Mouse (Mus musculus) CH12.LX (cell line): ENCODE data around the gene Cenpa. TPM values are rescaled to one million over a fixed set of nuclear protein-coding genes. Genes with fewer than 3 reads are reported as not detected.
A peak's percentile ranks its signal among the peaks of the same experiment; 100 is the strongest.

Experiments used
- DNase-seq: peaks from one replicate; pipeline ENCODE4 v3.0.0-alpha.2; 2013; ENCODE audit errors: extremely low read depth
- H3K27ac ChIP-seq: 2 replicates; pipeline ENCODE4 v1.5.1; 2012; ENCODE audit warnings: low read depth, mild to moderate bottlenecking, control low read depth, moderate library complexity; ENCODE audit not compliant: insufficient read depth
- H3K27me3 ChIP-seq: replicated peaks from 2 replicates; pipeline ENCODE3; 2012; ENCODE audit warnings: inconsistent platforms
- H3K36me3 ChIP-seq, 2 experiments: replicated peaks in 1 of 2; 2 replicates each; pipeline versions ENCODE3 to v1.6.1; 2012; ENCODE audit warnings: inconsistent platforms in 1 of 2, low read length in 1 of 2, mild to moderate bottlenecking in 1 of 2, mixed read lengths in 1 of 2, moderate library complexity in 1 of 2; ENCODE audit not compliant: control insufficient read depth in 1 of 2, insufficient read depth in 1 of 2
- H3K4me1 ChIP-seq, 2 experiments: 2 replicates each; pipeline ENCODE4 v1.6.1; 2012; ENCODE audit warnings: inconsistent platforms in 1 of 2, moderate library complexity in 1 of 2; ENCODE audit not compliant: insufficient read depth in 2 of 2, control insufficient read depth in 1 of 2
- H3K4me2 ChIP-seq: 2 replicates; pipeline ENCODE4 v1.6.1; 2012; ENCODE audit warnings: low read depth, mild to moderate bottlenecking, control low read depth; ENCODE audit not compliant: poor library complexity, insufficient read depth, severe bottlenecking
- H3K4me3 ChIP-seq, 3 experiments: fragments of 150-350 bp in 1 of 3; sonication (generic) in 1 of 3; replicated peaks in 1 of 3; 2 replicates each; pipeline versions ENCODE3 to v1.5.1; 2011 to 2012; ENCODE audit warnings: low read depth in 2 of 3, low read length in 2 of 3, mild to moderate bottlenecking in 2 of 3, moderate library complexity in 2 of 3, control low read depth in 1 of 3, improper control_type of control experiment in 1 of 3, inconsistent platforms in 1 of 3, mixed read lengths in 1 of 3; ENCODE audit not compliant: poor library complexity in 1 of 3
- H3K79me2 ChIP-seq: replicated peaks from 2 replicates; pipeline ENCODE4 v1.6.1; 2012; ENCODE audit warnings: mild to moderate bottlenecking, moderate library complexity; ENCODE audit not compliant: control insufficient read depth, poor library complexity, insufficient read depth, severe bottlenecking; ENCODE audit errors: extremely low read depth
- H3K9ac ChIP-seq: 2 replicates; pipeline ENCODE4 v1.6.1; 2012; ENCODE audit warnings: low read depth, mild to moderate bottlenecking, control low read depth, moderate library complexity; ENCODE audit not compliant: insufficient read depth
- H3K9me3 ChIP-seq: replicated peaks from 2 replicates; pipeline ENCODE3; 2012; ENCODE audit warnings: low read length, inconsistent platforms, mixed read lengths
- BHLHE40 ChIP-seq: IDR thresholded peaks from 2 replicates; pipeline ENCODE4 v1.6.1; 2011; ENCODE audit warnings: mild to moderate bottlenecking, low read depth, low read length, improper control_type of control experiment
- CHD1 ChIP-seq: IDR thresholded peaks from 2 replicates; pipeline ENCODE4 v1.6.1; 2012; ENCODE audit warnings: low read depth, low read length, improper control_type of control experiment, inconsistent platforms
- CTCF ChIP-seq, 2 experiments: IDR thresholded peaks in 1 of 2; conservative IDR thresholded peaks in 1 of 2; 2 replicates each; pipeline ENCODE4 v1.5.1; 2011 to 2012; ENCODE audit warnings: low read depth in 2 of 2, low read length in 2 of 2, improper control_type of control experiment in 1 of 2, inconsistent platforms in 1 of 2, mild to moderate bottlenecking in 1 of 2, moderate library complexity in 1 of 2
- E2F4 ChIP-seq: IDR thresholded peaks from 2 replicates; pipeline ENCODE4 v1.6.1; 2011; ENCODE audit warnings: low read depth, low read length, improper control_type of control experiment; ENCODE audit not compliant: insufficient replicate concordance
- ELF1 ChIP-seq: IDR thresholded peaks from 2 replicates; pipeline ENCODE4 v1.6.1; 2014; ENCODE audit warnings: low read depth, mild to moderate bottlenecking, inconsistent platforms, low read length, improper control_type of control experiment
- EP300 ChIP-seq: IDR thresholded peaks from 2 replicates; pipeline ENCODE4 v1.6.1; 2011; ENCODE audit warnings: low read length, improper control_type of control experiment
- ETS1 ChIP-seq: conservative IDR thresholded peaks from 2 replicates; pipeline ENCODE4 v1.6.1; 2012; ENCODE audit warnings: low read depth, mild to moderate bottlenecking, inconsistent platforms, low read length, improper control_type of control experiment, moderate library complexity
- GABPA ChIP-seq: IDR thresholded peaks from 2 replicates; pipeline ENCODE4 v1.6.1; 2012; ENCODE audit warnings: low read depth, low read length, improper control_type of control experiment, inconsistent platforms; ENCODE audit not compliant: insufficient replicate concordance
- HCFC1 ChIP-seq: IDR thresholded peaks from 2 replicates; pipeline ENCODE4 v1.6.1; 2012; ENCODE audit warnings: low read depth, mild to moderate bottlenecking, inconsistent platforms, low read length, improper control_type of control experiment
- KAT2A ChIP-seq: IDR thresholded peaks from 2 replicates; pipeline ENCODE4 v1.6.1; 2012; ENCODE audit warnings: low read length, improper control_type of control experiment, inconsistent platforms; ENCODE audit not compliant: insufficient replicate concordance
- MAFK ChIP-seq: IDR thresholded peaks from 2 replicates; pipeline ENCODE4 v1.6.1; 2011; ENCODE audit warnings: low read length, improper control_type of control experiment; ENCODE audit not compliant: insufficient replicate concordance
- MAX ChIP-seq: IDR thresholded peaks from 2 replicates; pipeline ENCODE4 v1.6.1; 2011; ENCODE audit warnings: low read length, improper control_type of control experiment
- MAZ ChIP-seq: IDR thresholded peaks from 2 replicates; pipeline ENCODE4 v1.6.1; 2012; ENCODE audit warnings: low read depth, mild to moderate bottlenecking, inconsistent platforms, low read length, improper control_type of control experiment, moderate library complexity
- MXI1 ChIP-seq: IDR thresholded peaks from 2 replicates; pipeline ENCODE4 v1.6.1; 2011; ENCODE audit warnings: mild to moderate bottlenecking, low read depth, low read length, improper control_type of control experiment
- POLR2A ChIP-seq: IDR thresholded peaks from 2 replicates; pipeline ENCODE4 v1.6.1; 2011; ENCODE audit warnings: low read depth, mild to moderate bottlenecking, improper control_type of control experiment, low read length
- POLR2AphosphoS2 ChIP-seq: IDR thresholded peaks from 2 replicates; pipeline ENCODE4 v1.6.1; 2011; ENCODE audit warnings: low read depth, low read length, improper control_type of control experiment
- RAD21 ChIP-seq: IDR thresholded peaks from 2 replicates; pipeline ENCODE4 v1.6.1; 2011; ENCODE audit warnings: low read depth, mild to moderate bottlenecking, low read length, improper control_type of control experiment, moderate library complexity
- RCOR1 ChIP-seq: conservative IDR thresholded peaks from 2 replicates; pipeline ENCODE4 v1.6.1; 2012; ENCODE audit warnings: low read depth, mild to moderate bottlenecking, inconsistent platforms, low read length, improper control_type of control experiment
- SIN3A ChIP-seq: IDR thresholded peaks from 2 replicates; pipeline ENCODE4 v1.6.1; 2012; ENCODE audit warnings: low read length, improper control_type of control experiment, inconsistent platforms
- SMC3 ChIP-seq: IDR thresholded peaks from 2 replicates; pipeline ENCODE4 v1.6.1; 2011; ENCODE audit warnings: low read depth, low read length, improper control_type of control experiment
- TBP ChIP-seq: conservative IDR thresholded peaks from 2 replicates; pipeline ENCODE4 v1.6.1; 2011; ENCODE audit warnings: low read depth, low read length, improper control_type of control experiment
- TCF12 ChIP-seq: IDR thresholded peaks from 2 replicates; pipeline ENCODE4 v1.6.1; 2014; ENCODE audit warnings: low read depth, mild to moderate bottlenecking, inconsistent platforms, low read length, improper control_type of control experiment
- UBTF ChIP-seq: IDR thresholded peaks from 2 replicates; pipeline ENCODE4 v1.6.1; 2012; ENCODE audit warnings: low read depth, mild to moderate bottlenecking, inconsistent platforms, low read length, improper control_type of control experiment, moderate library complexity
- USF1 ChIP-seq: IDR thresholded peaks from 2 replicates; pipeline ENCODE4 v1.6.1; 2014; ENCODE audit warnings: low read depth, mild to moderate bottlenecking, inconsistent platforms, low read length, improper control_type of control experiment
- USF2 ChIP-seq: conservative IDR thresholded peaks from 2 replicates; pipeline ENCODE4 v1.6.1; 2011; ENCODE audit warnings: low read depth, low read length, improper control_type of control experiment
- ZC3H11A ChIP-seq: IDR thresholded peaks from 2 replicates; pipeline ENCODE4 v1.6.1; 2012; ENCODE audit warnings: low read depth, mild to moderate bottlenecking, inconsistent platforms, low read length, improper control_type of control experiment
- ZMIZ1 ChIP-seq: IDR thresholded peaks from 2 replicates; pipeline ENCODE4 v1.6.1; 2012; ENCODE audit warnings: low read depth, mild to moderate bottlenecking, inconsistent platforms, low read length, improper control_type of control experiment
- ZNF384 ChIP-seq: IDR thresholded peaks from 2 replicates; pipeline ENCODE4 v1.6.1; 2012; ENCODE audit warnings: low read depth, low read length, improper control_type of control experiment, inconsistent platforms
- dilution Hi-C: fragments of 300-500 bp; cut with MboI; formaldehyde crosslinking; loops from 2 replicates; pipeline ENCODE4 v1.14.3; 2020; ENCODE audit warnings: low sequenced_read_pairs; ENCODE audit not compliant: extremely low pct_unique_long_range_greater_than_20kb, extremely low pct_ligation_motif_present
- in situ Hi-C: fragments of 300-500 bp; cut with MboI; formaldehyde crosslinking; loops from 3 replicates; pipeline ENCODE4 v1.14.3; 2019; ENCODE audit warnings: low sequenced_read_pairs, low pct_ligation_motif_present, low pct_unique_long_range_greater_than_20kb, mixed read lengths
- polyA plus RNA-seq: library from polyadenylated mRNA; unstranded; fragments of >175 nt; gene quantifications from 2 replicates; pipeline ENCODE4 v1.2.1, GENCODE M21; 2012; ENCODE audit warnings: low read depth; ENCODE audit not compliant: insufficient read length
- total RNA-seq, 2 experiments: library from RNA; depleted of rRNA; stranded (reverse); fragments of 300-350 nt in 1 of 2; fragments of >200 nt in 1 of 2; gene quantifications; 2 replicates each; pipeline ENCODE4 v1.2.3; 2012 to 2014

Gene Cenpa
- total and polyA plus RNA-seq, 3 experiments = 89.4 to 163 (median 125) TPM

- dilution Hi-C loops (loop anchor here (25.0 kb wide), 1 partner anchor 110 kb away; the partner anchor contains the start of gene Cib4), in situ Hi-C loops (loop anchor here (10.0 kb wide), 1 partner anchor 223 kb away; no protein-coding TSS in a partner anchor)
- H3K27me3 ChIP-seq = peaks cover 20% of the 10 kb centered on the region
- H3K9me3 ChIP-seq = no peaks in the 10 kb centered on the region
- peak overlapping the region; percentile 72 for H3K4me2 ChIP-seq
- H3K4me3 ChIP-seq = peak overlapping the region; percentile 93 to 99 (median 95)
- no peaks in the 10 kb centered on the region for H3K79me2 ChIP-seq
- peak overlapping the region; percentile 61; the same call in 1 of the 2 replicates for H3K9ac ChIP-seq
- H3K27ac ChIP-seq = no peak overlapping the region
- peaks cover 12 to 42% of the 10 kb centered on the region in 2 experiments for H3K4me1 ChIP-seq
- no peak for DNase-seq
- no peak for TF ChIP-seq ZC3H11A
- TF ChIP-seq KAT2A = no peak
- no peak for TF ChIP-seq ZMIZ1
- TF ChIP-seq TBP = no peak
- no peak for TF ChIP-seq UBTF
- no peak for TF ChIP-seq RAD21
- TF ChIP-seq BHLHE40 = no peak
- TF ChIP-seq POLR2AphosphoS2 = no peak
- TF ChIP-seq MAZ = no peak; the same call in 1 of the 2 replicates
- TF ChIP-seq SIN3A = no peak
- no peak for TF ChIP-seq GABPA
- no peak for TF ChIP-seq MAX
- no peak for TF ChIP-seq RCOR1
- H3K36me3 ChIP-seq = peaks cover 0 to 17% of the 10 kb centered on the region in 2 experiments
These were observed 19.2 kb upstream of the Cenpa start for GRCm38 (mm10) chr5:30647396-30647795.

GRCm38 (mm10) chr5:30647815-30648560 is 18.6 kb upstream of the Cenpa start, which contains the start of gene Slc35f6:
TSS of gene Slc35f6 (plus strand) at chr5:30647933.
- peaks cover 0 to 23% of the 10 kb centered on the region in 2 experiments for H3K36me3 ChIP-seq
- peak; percentile 20; the same call in 1 of the 2 replicates for TF ChIP-seq MAZ
- no peak for TF ChIP-seq ZNF384
- TF ChIP-seq MXI1 = peak; percentile 57
- TF ChIP-seq USF2 = peak; percentile 85
- TF ChIP-seq MAFK = no peak
- TF ChIP-seq CHD1 = no peak
- no peak for TF ChIP-seq KAT2A
- TF ChIP-seq TCF12 = peak; percentile 47; the same call in 1 of the 2 replicates
- peak; percentile 70 for TF ChIP-seq HCFC1
- TF ChIP-seq SIN3A = peak; percentile 68; the same call in 1 of the 2 replicates
- no peak for TF ChIP-seq EP300
- TF ChIP-seq ZMIZ1 = peak; percentile 68; the same call in 1 of the 2 replicates
- no peak for TF ChIP-seq ZC3H11A
- no peak for TF ChIP-seq RAD21
- TF ChIP-seq USF1 = peak; percentile 92
- no peak for TF ChIP-seq UBTF
- no peak for TF ChIP-seq RCOR1
- TF ChIP-seq POLR2AphosphoS2 = 0 out of 2 replicates have a peak, but pooled peaks have one; percentile 41
- no peak for TF ChIP-seq E2F4
- TF ChIP-seq SMC3 = no peak
- no peak for TF ChIP-seq ETS1
- no peak for TF ChIP-seq CTCF (conservative IDR thresholded peaks at IDR 0.05 in 1 of 2, IDR thresholded peaks at IDR 0.05 in 1 of 2; ENCODE audit: low read depth in 2 of 2, low read length in 2 of 2)
- peak; percentile 93 for TF ChIP-seq POLR2A
- TF ChIP-seq ELF1 = peak; percentile 85
- no peak for TF ChIP-seq GABPA
- no peak for TF ChIP-seq BHLHE40

More at GRCm38 (mm10) chr5:30647815-30648560, 18.6 kb upstream of the Cenpa start, which contains the start of gene Slc35f6:
- Histone ChIP-seq H3K4me1 (peaks cover 12 to 48% of the 10 kb centered on the region in 2 experiments), H3K4me2 (peak within 1 kb of the TSS; percentile 72), H3K27ac (no peak within 1 kb of the TSS), H3K9me3 (no peaks in the 10 kb centered on the region), H3K27me3 (peaks cover 20% of the 10 kb centered on the region), H3K79me2 (no peaks in the 10 kb centered on the region), H3K9ac (peak within 1 kb of the TSS; percentile 84), H3K4me3 (peak within 1 kb of the TSS; percentile 93 to 99 (median 95))
- DNase-seq = peak; percentile 78
- dilution Hi-C loops (loop anchor here (25.0 kb wide), 1 partner anchor 111 kb away; the partner anchor contains the start of gene Cib4), in situ Hi-C loops (loop anchor here (10.0 kb wide), 1 partner anchor 223 kb away; no protein-coding TSS in a partner anchor)
